Comparison of ENCODE assay signal across 8 mouse cellular contexts in genomic region chr6:72390795-72391521, GRCm38 (mm10). TPM values are rescaled to one million over a fixed set of nuclear protein-coding genes. Genes with fewer than 3 reads are reported as not detected.
DNase-seq lines count a peak whose midpoint lies in the region; ATAC-seq and TF ChIP-seq lines count a peak whose summit lies in the region.

No protein-coding gene starts in this region.

- TF ChIP-seq EP300 in lung, postnatal 0 days (IDR thresholded peaks at IDR 0.05), result peak; percentile 28; the same call in 1 of the 2 replicates

- DNase-seq in ovary, postnatal 10 days (ENCODE audit: low spot score), result peak; percentile 42
- DNase-seq in ovary, adult 18-20 months (ENCODE audit: low spot score), result no peak
- DNase-seq in embryo, embryonic 11 days, result peak; percentile 62
- peak; percentile 85 for DNase-seq in lung, postnatal 0 days (ENCODE audit: low spot score)
- peak; percentile 35 to 38 for DNase-seq in spleen, adult 18-20 months
- no peak for DNase-seq in cerebellum, adult 8-10 months

- H3K27ac ChIP-seq in heart, embryonic 12.5 days (ENCODE audit: poor library complexity, severe bottlenecking), result peak overlapping the region; percentile 95
- peak overlapping the region; percentile 97 for H3K27ac ChIP-seq in kidney, embryonic 14.5 days (ENCODE audit: low read depth, low read length)
- peak overlapping the region; percentile 99 for H3K27ac ChIP-seq in lung, postnatal 0 days (ENCODE audit: low read length)

- H3K4me1 ChIP-seq in heart, embryonic 12.5 days (replicated peaks), result peaks cover 31% of the 10 kb centered on the region
- peaks cover 25% of the 10 kb centered on the region for H3K4me1 ChIP-seq in kidney, embryonic 14.5 days (ENCODE audit: control insufficient read depth, insufficient read depth, low read length)
- peaks cover 16% of the 10 kb centered on the region; the same call in 1 of the 2 replicates for H3K4me1 ChIP-seq in lung, postnatal 0 days (ENCODE audit: insufficient read depth, low read depth, low read length)

- peak overlapping the region; percentile 77 for H3K4me2 ChIP-seq in heart, embryonic 12.5 days
- H3K4me2 ChIP-seq in kidney, embryonic 14.5 days (replicated peaks; ENCODE audit: low read depth, low read length), result peak overlapping the region; percentile 55
- peak overlapping the region; percentile 61 for H3K4me2 ChIP-seq in lung, postnatal 0 days (replicated peaks; ENCODE audit: low read depth, low read length)

- H3K9ac ChIP-seq in heart, embryonic 12.5 days, result peak overlapping the region; percentile 85
- H3K9ac ChIP-seq in kidney, embryonic 14.5 days (ENCODE audit: low read depth, low read length), result peak overlapping the region; percentile 73; the same call in 1 of the 2 replicates
- peak overlapping the region; percentile 90 for H3K9ac ChIP-seq in lung, postnatal 0 days (replicated peaks; ENCODE audit: low read depth)

- H3K4me3 ChIP-seq in heart, embryonic 12.5 days, result peak overlapping the region; percentile 56
- peak overlapping the region; percentile 54 for H3K4me3 ChIP-seq in kidney, embryonic 14.5 days (ENCODE audit: low read length)
- peak overlapping the region; percentile 54 for H3K4me3 ChIP-seq in lung, postnatal 0 days (ENCODE audit: low read depth, low read length)

- no peaks in the 10 kb centered on the region for H3K9me3 ChIP-seq in heart, embryonic 12.5 days (replicated peaks)
- no peaks in the 10 kb centered on the region for H3K9me3 ChIP-seq in kidney, embryonic 14.5 days (ENCODE audit: control insufficient read depth, low read length)
- H3K9me3 ChIP-seq in lung, postnatal 0 days (ENCODE audit: low read length), result no peaks in the 10 kb centered on the region

- no peak; the same call in none of the 2 replicates for TF ChIP-seq CTCF in lung, postnatal 0 days (IDR thresholded peaks at IDR 0.05)

- no peaks in the 10 kb centered on the region for H3K27me3 ChIP-seq in heart, embryonic 12.5 days (replicated peaks)
- H3K27me3 ChIP-seq in kidney, embryonic 14.5 days (ENCODE audit: control insufficient read depth, insufficient read depth, low read length), result no peaks in the 10 kb centered on the region
- H3K27me3 ChIP-seq in lung, postnatal 0 days (replicated peaks; ENCODE audit: insufficient read depth, low read length), result no peaks in the 10 kb centered on the region

- 9% methylated on average over 11 of the region's 12 CpGs for WGBS in heart, embryonic 12.5 days
- 13% methylated on average over 12 of the region's 12 CpGs for WGBS in kidney, embryonic 14.5 days
- 9% methylated on average over 12 of the region's 12 CpGs for WGBS in lung, postnatal 0 days

- H3K36me3 ChIP-seq in heart, embryonic 12.5 days, result peaks cover 27% of the 10 kb centered on the region
- H3K36me3 ChIP-seq in kidney, embryonic 14.5 days (ENCODE audit: control insufficient read depth, insufficient read depth, low read length), result peaks cover 3% of the 10 kb centered on the region; the same call in 1 of the 2 replicates
- no peaks in the 10 kb centered on the region for H3K36me3 ChIP-seq in lung, postnatal 0 days (ENCODE audit: insufficient read depth, low read length)

- peak; percentile 85 for ATAC-seq in heart, embryonic 12.5 days (ENCODE audit: insufficient number of reproducible peaks, low FRiP score)
- peak; percentile 82 for ATAC-seq in kidney, embryonic 14.5 days (ENCODE audit: low FRiP score, low TSS enrichment)
- ATAC-seq in lung, postnatal 0 days, result peak; percentile 70

RNA-seq across cellular contexts. Expression of gene Vamp8, which starts 0.5 kb away (rescaled TPM):
- 111 and 112 TPM in 2 replicates for polyA plus RNA-seq in heart, embryonic 12.5 days (2016; fragmentation: Nextera tagmentation; extraction: Ambion mirVana)
- 114 and 143 TPM in 2 replicates for polyA plus RNA-seq in kidney, embryonic 14.5 days (2014; fragmentation: Nextera tagmentation; extraction: Ambion mirVana)
- 608 and 656 TPM in 2 replicates for polyA plus RNA-seq in lung, postnatal 0 days (2015; fragmentation: Nextera tagmentation; extraction: Ambion mirVana)

RNA-seq across cellular contexts. Expression of gene Vamp5, which starts 10.7 kb away (rescaled TPM):
- polyA plus RNA-seq in heart, embryonic 12.5 days (2016; fragmentation: Nextera tagmentation; extraction: Ambion mirVana), result 48.3 and 52.1 TPM in 2 replicates
- polyA plus RNA-seq in kidney, embryonic 14.5 days (2014; fragmentation: Nextera tagmentation; extraction: Ambion mirVana), result 32.1 and 38.4 TPM in 2 replicates
- polyA plus RNA-seq in lung, postnatal 0 days (2015; fragmentation: Nextera tagmentation; extraction: Ambion mirVana), result 80.5 and 83.3 TPM in 2 replicates

RNA-seq across cellular contexts. Expression of gene Ggcx, which starts 23.1 kb away (rescaled TPM):
- 33.8 and 38.7 TPM in 2 replicates for polyA plus RNA-seq in heart, embryonic 12.5 days (2016; fragmentation: Nextera tagmentation; extraction: Ambion mirVana)
- 10.3 and 24.7 TPM in 2 replicates for polyA plus RNA-seq in kidney, embryonic 14.5 days (2014; fragmentation: Nextera tagmentation; extraction: Ambion mirVana)
- 28.6 and 32.2 TPM in 2 replicates for polyA plus RNA-seq in lung, postnatal 0 days (2015; fragmentation: Nextera tagmentation; extraction: Ambion mirVana)

RNA-seq across cellular contexts. Expression of gene Rnf181, which starts 24.2 kb away (rescaled TPM):
- polyA plus RNA-seq in heart, embryonic 12.5 days (2016; fragmentation: Nextera tagmentation; extraction: Ambion mirVana), result 90.0 and 92.9 TPM in 2 replicates
- 103 and 106 TPM in 2 replicates for polyA plus RNA-seq in kidney, embryonic 14.5 days (2014; fragmentation: Nextera tagmentation; extraction: Ambion mirVana)
- polyA plus RNA-seq in lung, postnatal 0 days (2015; fragmentation: Nextera tagmentation; extraction: Ambion mirVana), result 202 and 208 TPM in 2 replicates

RNA-seq across cellular contexts. Expression of gene Tmem150a, which starts 35.7 kb away (rescaled TPM):
- polyA plus RNA-seq in heart, embryonic 12.5 days (2016; fragmentation: Nextera tagmentation; extraction: Ambion mirVana), result 13.3 and 13.5 TPM in 2 replicates
- polyA plus RNA-seq in kidney, embryonic 14.5 days (2014; fragmentation: Nextera tagmentation; extraction: Ambion mirVana), result 18.3 and 18.7 TPM in 2 replicates
- 17.6 and 25.7 TPM in 2 replicates for polyA plus RNA-seq in lung, postnatal 0 days (2015; fragmentation: Nextera tagmentation; extraction: Ambion mirVana)

Comparison
In these comparisons a context has a peak if more than half of its experiments do, and no peak if none do; other contexts are left out.
1. DNase-seq: peak in ovary, postnatal 10 days (single experiment), embryo, embryonic 11 days (single experiment), lung, postnatal 0 days (single experiment) and spleen, adult 18-20 months (2 of 2); none in ovary, adult 18-20 months (single experiment) and cerebellum, adult 8-10 months (single experiment).
2. Peak in every context shown above with its lines, with median percentiles within 50 percentile points of each other: ATAC-seq, H3K27ac ChIP-seq, H3K4me2 ChIP-seq, H3K4me3 ChIP-seq and H3K9ac ChIP-seq.